Mouse (Mus musculus) hindbrain, embryonic 11.5 days (tissue): Measurements from ENCODE around the gene Kntc1. TPM values are rescaled to one million over a fixed set of nuclear protein-coding genes. Genes with fewer than 3 reads are reported as not detected.

Experiments
- ATAC-seq: fragments of 200-750 bp; cut with Nextera tagmentation; 2 replicates; pipeline ENCODE4 v1.8.0; 2017; ENCODE audit warnings: mild to moderate bottlenecking, moderate TSS enrichment, moderate library complexity; ENCODE audit not compliant: low FRiP score
- DNase-seq: peaks from one replicate; pipeline ENCODE4 v3.0.0-alpha.2; 2015; ENCODE audit warnings: low spot score
- H3K27ac ChIP-seq: fragments of 300-500 bp; sonication (generic); 2 replicates; pipeline ENCODE4 v1.5.1; 2014; ENCODE audit warnings: mild to moderate bottlenecking, low read depth, low read length
- H3K27me3 ChIP-seq: fragments of 300-500 bp; sonication (generic); 2 replicates; pipeline ENCODE4 v1.6.1; 2014; ENCODE audit warnings: mild to moderate bottlenecking, low read length, moderate library complexity, mixed read lengths; ENCODE audit not compliant: control insufficient read depth, insufficient read depth
- H3K36me3 ChIP-seq: fragments of 300-500 bp; sonication (generic); 2 replicates; pipeline ENCODE4 v1.6.1; 2014; ENCODE audit warnings: mild to moderate bottlenecking, low read length, moderate library complexity, mixed read lengths; ENCODE audit not compliant: control insufficient read depth, insufficient read depth
- H3K4me1 ChIP-seq: fragments of 300-500 bp; sonication (generic); replicated peaks from 2 replicates; pipeline ENCODE4 v1.6.1; 2014; ENCODE audit warnings: low read length, mixed read lengths; ENCODE audit not compliant: control insufficient read depth, insufficient read depth
- H3K4me2 ChIP-seq: fragments of 300-500 bp; sonication (generic); replicated peaks from 2 replicates; pipeline ENCODE4 v1.6.1; 2014; ENCODE audit warnings: mild to moderate bottlenecking, low read depth, low read length
- H3K4me3 ChIP-seq: fragments of 300-500 bp; sonication (generic); 2 replicates; pipeline ENCODE4 v1.5.1; 2014; ENCODE audit warnings: low read depth, low read length
- H3K9ac ChIP-seq: fragments of 300-500 bp; sonication (generic); 2 replicates; pipeline ENCODE4 v1.6.1; 2014; ENCODE audit warnings: low read depth, low read length
- H3K9me3 ChIP-seq: fragments of 300-500 bp; sonication (generic); 2 replicates; pipeline ENCODE4 v1.6.1; 2016; ENCODE audit warnings: low read length; ENCODE audit not compliant: control insufficient read depth
- WGBS: fragments of 180-500 bp; shearing (Covaris S2); extraction: QIAGEN DNeasy Blood & Tissue Kit; methylation state at CpG from one replicate; pipeline ENCODE4 v1.1.7; 2014; 5-methylcytosine and 5-hydroxymethylcytosine counted together
- polyA plus RNA-seq: library from polyadenylated mRNA; unstranded; fragments of >200 nt; fragmentation: Nextera tagmentation; extraction: Ambion mirVana; gene quantifications from 2 replicates; pipeline ENCODE4 v1.2.1, GENCODE M21; 2014

The Kntc1 gene
- polyA plus RNA-seq, 1 experiment from 2014 or later, result 27.0 TPM

GRCm38 (mm10) chr5:123866457-123866856 lies 116.9 kb downstream of the Kntc1 start:
- H3K36me3 ChIP-seq, result no peaks in the 10 kb centered on the region
- H3K9ac ChIP-seq, result no peak overlapping the region
- no peaks in the 10 kb centered on the region for H3K27me3 ChIP-seq
- WGBS, result 82% methylated on average over 4 of the region's 4 CpGs
- H3K27ac ChIP-seq, result no peak overlapping the region
- no peaks in the 10 kb centered on the region for H3K4me1 ChIP-seq
- DNase-seq (no peak), ATAC-seq (no peak)
- H3K4me2 ChIP-seq, result no peak overlapping the region
- no peak overlapping the region for H3K4me3 ChIP-seq
- no peaks in the 10 kb centered on the region for H3K9me3 ChIP-seq

GRCm38 (mm10) chr5:123869615-123870014 lies 120.1 kb downstream of the Kntc1 start:
- H3K9ac ChIP-seq, result no peak overlapping the region
- no peaks in the 10 kb centered on the region for H3K4me1 ChIP-seq
- DNase-seq (no peak), ATAC-seq (no peak)
- WGBS, result 95% methylated on average over 4 of the region's 4 CpGs
- no peaks in the 10 kb centered on the region for H3K27me3 ChIP-seq
- no peaks in the 10 kb centered on the region for H3K9me3 ChIP-seq
- no peak overlapping the region for H3K4me2 ChIP-seq
- H3K4me3 ChIP-seq, result no peak overlapping the region
- H3K36me3 ChIP-seq, result no peaks in the 10 kb centered on the region
- H3K27ac ChIP-seq, result no peak overlapping the region

Other genes with a start within 250 kb of the Kntc1 start
- 1.1 and 1.5 TPM in 2 replicates for gene B3gnt4, start 239.3 kb upstream of the Kntc1 start, polyA plus RNA-seq
- gene Diablo, start 225.5 kb upstream of the Kntc1 start, polyA plus RNA-seq, result 145 and 146 TPM in 2 replicates
- gene Gm49027, start 224.2 kb upstream of the Kntc1 start, polyA plus RNA-seq, result 0.56 and 0.66 TPM in 2 replicates
- gene Vps33a, start 176.7 kb upstream of the Kntc1 start, polyA plus RNA-seq, result 34.5 and 38.4 TPM in 2 replicates
- gene Clip1, start 65.1 kb upstream of the Kntc1 start, polyA plus RNA-seq, result 43.8 and 51.2 TPM in 2 replicates
- gene Zcchc8, start 28.6 kb upstream of the Kntc1 start, polyA plus RNA-seq, result 73.4 and 83.6 TPM in 2 replicates
- gene Rsrc2, start 302 bp upstream of the Kntc1 start, polyA plus RNA-seq, result 165 and 183 TPM in 2 replicates
- gene Hcar2, start 115.8 kb downstream of the Kntc1 start, polyA plus RNA-seq, result not detected in 2 replicates
- 0.04 and 0.12 TPM in 2 replicates for gene Hcar1, start 130.3 kb downstream of the Kntc1 start, polyA plus RNA-seq
- gene Denr, start 157.5 kb downstream of the Kntc1 start, polyA plus RNA-seq, result 154 and 172 TPM in 2 replicates
- 1.5 and 2.4 TPM in 2 replicates for gene Gm43518, start 177.7 kb downstream of the Kntc1 start, polyA plus RNA-seq
- 4.3 and 5.4 TPM in 2 replicates for gene Ccdc62, start 181.0 kb downstream of the Kntc1 start, polyA plus RNA-seq
- gene Hip1r, start 223.9 kb downstream of the Kntc1 start, polyA plus RNA-seq, result 6.0 and 9.7 TPM in 2 replicates